Mouse (Mus musculus) thymus, adult 2 months (tissue): ENCODE measurements at regions not wholly inside any gene's neighbourhood (a gene's known extent, or its start where the extent isn't known, plus 50 kb on each side); places are given as distances from the start of the nearest gene placed in this dataset.

Experiments used
- DNase-seq: peaks from one replicate; pipeline ENCODE4 v3.0.0; 2021
- H3K27ac ChIP-seq: fragments of 200-500 bp; 2 replicates; pipeline ENCODE4 v1.5.1; 2012; ENCODE audit warnings: low read length, control low read depth; ENCODE audit not compliant: control insufficient read depth, insufficient read depth
- H3K27me3 ChIP-seq: fragments of 200-500 bp; 2 replicates; pipeline ENCODE4 v1.6.1; 2012; ENCODE audit warnings: mild to moderate bottlenecking, low read length, moderate library complexity, mixed read lengths; ENCODE audit not compliant: control insufficient read depth, insufficient read depth
- H3K36me3 ChIP-seq: fragments of 200-500 bp; 2 replicates; pipeline ENCODE4 v1.6.1; 2012; ENCODE audit warnings: mild to moderate bottlenecking, low read length, moderate library complexity; ENCODE audit not compliant: control insufficient read depth, insufficient read depth
- H3K4me1 ChIP-seq: fragments of 200-500 bp; replicated peaks from 2 replicates; pipeline ENCODE4 v1.6.1; 2012; ENCODE audit warnings: low read length; ENCODE audit not compliant: control insufficient read depth, insufficient read depth
- H3K4me3 ChIP-seq: fragments of 200-500 bp; 2 replicates; pipeline ENCODE4 v1.5.1; 2012; ENCODE audit warnings: mild to moderate bottlenecking, low read length, control low read depth, moderate library complexity; ENCODE audit not compliant: control insufficient read depth, insufficient read depth
- CTCF ChIP-seq: fragments of 200-500 bp; IDR thresholded peaks from 2 replicates; pipeline ENCODE4 v1.5.1; 2012; ENCODE audit warnings: mild to moderate bottlenecking, control low read depth, low read length, moderate library complexity, borderline replicate concordance; ENCODE audit not compliant: control insufficient read depth, poor library complexity, insufficient read depth; ENCODE audit errors: extremely low read depth
- POLR2A ChIP-seq: fragments of 200-500 bp; IDR thresholded peaks from 2 replicates; pipeline ENCODE4 v1.6.1; 2012; ENCODE audit warnings: mild to moderate bottlenecking, low read length, control low read depth, moderate library complexity; ENCODE audit not compliant: control insufficient read depth, poor library complexity, insufficient read depth; ENCODE audit errors: extremely low read depth
- WGBS: fragments of 180-500 bp; shearing (Covaris S2); methylation state at CpG from one replicate; pipeline ENCODE4 v1.1.7; 2018; 5-methylcytosine and 5-hydroxymethylcytosine counted together

- H3K36me3 ChIP-seq: no peaks in the 10 kb centered on the region
- peaks cover 18% of the 10 kb centered on the region for H3K4me1 ChIP-seq
- no peaks in the 10 kb centered on the region for H3K27me3 ChIP-seq
- DNase-seq: no peak
- TF ChIP-seq CTCF (no peak), POLR2A (no peak)
- 39% methylated on average over 7 of the region's 7 CpGs for WGBS
- H3K4me3 ChIP-seq: no peak overlapping the region
- no peak overlapping the region for H3K27ac ChIP-seq
Measured at GRCm38 (mm10) chr2:174561828-174562429, 81.4 kb upstream of the Zfp831 start.

- no peaks in the 10 kb centered on the region for H3K36me3 ChIP-seq
- TF ChIP-seq CTCF: no peak
- no peak for TF ChIP-seq POLR2A
- peaks cover 18% of the 10 kb centered on the region for H3K4me1 ChIP-seq
- H3K27me3 ChIP-seq: no peaks in the 10 kb centered on the region
- no peak for DNase-seq
- H3K27ac ChIP-seq: no peak overlapping the region
- no peak overlapping the region for H3K4me3 ChIP-seq
- 28% methylated on average over 3 of the region's 3 CpGs for WGBS
Measured at GRCm38 (mm10) chr2:174563917-174564316, 79.4 kb upstream of the Zfp831 start.

GRCm38 (mm10) chr2:174564817-174565216 lies 78.5 kb upstream of the Zfp831 start:
- DNase-seq: no peak
- TF ChIP-seq CTCF (no peak), POLR2A (no peak)
- H3K4me1 ChIP-seq: peaks cover 18% of the 10 kb centered on the region
- no peak overlapping the region for H3K4me3 ChIP-seq
- H3K36me3 ChIP-seq: no peaks in the 10 kb centered on the region
- WGBS: 54% methylated on average over 5 of the region's 5 CpGs
- no peaks in the 10 kb centered on the region for H3K27me3 ChIP-seq
- no peak overlapping the region for H3K27ac ChIP-seq

- Histone ChIP-seq H3K27ac (peak overlapping the region; percentile 35; the same call in 1 of the 2 replicates), H3K36me3 (no peaks in the 10 kb centered on the region), H3K27me3 (no peaks in the 10 kb centered on the region), H3K4me3 (no peak overlapping the region), H3K4me1 (peaks cover 18% of the 10 kb centered on the region)
- 47% methylated on average over 7 of the region's 7 CpGs for WGBS
- TF ChIP-seq CTCF: no peak
- TF ChIP-seq POLR2A: no peak
- peak; percentile 22 for DNase-seq
Measured at GRCm38 (mm10) chr2:174565891-174566290, 77.4 kb upstream of the Zfp831 start.

GRCm38 (mm10) chr2:174566752-174567151 lies 76.6 kb upstream of the Zfp831 start:
- Histone ChIP-seq H3K36me3 (no peaks in the 10 kb centered on the region), H3K27ac (no peak overlapping the region), H3K27me3 (no peaks in the 10 kb centered on the region), H3K4me1 (peaks cover 18% of the 10 kb centered on the region), H3K4me3 (no peak overlapping the region)
- no peak for TF ChIP-seq POLR2A
- 96% methylated on average over 4 of the region's 4 CpGs for WGBS
- DNase-seq: no peak

GRCm38 (mm10) chr2:174574804-174575507 lies 68.4 kb upstream of the Zfp831 start:
- DNase-seq: no peak
- no peaks in the 10 kb centered on the region for H3K36me3 ChIP-seq
- H3K4me3 ChIP-seq: no peak overlapping the region
- H3K4me1 ChIP-seq: no peaks in the 10 kb centered on the region
- no peak overlapping the region for H3K27ac ChIP-seq
- no peaks in the 10 kb centered on the region for H3K27me3 ChIP-seq
- 91% methylated on average over 7 of the region's 7 CpGs for WGBS
- TF ChIP-seq CTCF: no peak
- TF ChIP-seq POLR2A: no peak

- Histone ChIP-seq H3K4me3 (no peak overlapping the region), H3K4me1 (no peaks in the 10 kb centered on the region), H3K36me3 (no peaks in the 10 kb centered on the region), H3K27me3 (no peaks in the 10 kb centered on the region), H3K27ac (no peak overlapping the region)
- WGBS: 96% methylated on average over 6 of the region's 6 CpGs
- DNase-seq: no peak
- TF ChIP-seq POLR2A: no peak
- TF ChIP-seq CTCF: no peak
Measured at GRCm38 (mm10) chr2:174575546-174575945, 67.8 kb upstream of the Zfp831 start.
